Mouse (Mus musculus): ENCODE data around the gene Bmp3.

DNA sequence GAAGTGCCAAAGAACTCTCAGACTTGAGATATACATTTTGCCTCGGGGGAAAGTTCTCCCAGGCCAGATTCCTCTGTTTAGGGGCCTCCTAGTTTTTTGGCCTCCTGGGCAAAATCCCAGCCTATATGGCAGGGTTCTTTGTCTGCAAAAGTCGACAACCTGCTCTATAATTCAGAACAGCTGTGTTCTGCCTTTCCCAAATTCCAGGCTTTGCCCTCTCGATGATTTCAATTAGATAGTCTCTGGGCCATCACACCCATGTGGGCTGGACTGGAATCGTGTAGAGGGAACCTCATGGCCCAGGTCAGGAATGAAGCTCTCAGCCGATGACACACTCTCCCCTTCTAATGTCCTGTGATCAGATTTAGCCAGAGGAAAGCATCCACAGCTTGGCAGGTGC lies 21.8 kb downstream of the Bmp3 start:
- TF ChIP-seq GATA1 (IDR thresholded peaks at IDR 0.05; ENCODE audit: borderline replicate concordance, low read length) (no peak), CTCF (IDR thresholded peaks at IDR 0.05; ENCODE audit: low read depth, low read length) (no peak), TAL1 (conservative IDR thresholded peaks at IDR 0.05; ENCODE audit: low read depth, low read length) (no peak), GATA2 (IDR thresholded peaks at IDR 0.05; ENCODE audit: borderline replicate concordance, low read depth, low read length) (no peak), POLR2AphosphoS5 (IDR thresholded peaks at IDR 0.05; ENCODE audit: insufficient replicate concordance, low read depth, low read length) (no peak)

Data from G1E (cell line).